Mouse (Mus musculus): Measurements from ENCODE around the gene St7.

The St7 gene

GRCm38 (mm10) chr6:17946456-17946855, 253.7 kb downstream of the St7 start:
- DNase-seq (ENCODE audit: low spot score in 2 of 2) = no peak

GRCm38 (mm10) chr6:17947130-17947831, 254.5 kb downstream of the St7 start:
- DNase-seq (ENCODE audit: low spot score in 2 of 2) = no peak

GRCm38 (mm10) chr6:17949103-17949502, 256.4 kb downstream of the St7 start:
- no peak for DNase-seq (ENCODE audit: low spot score in 2 of 2)

- DNase-seq (ENCODE audit: low spot score in 2 of 2) = no peak
These were observed 259.0 kb downstream of the St7 start for GRCm38 (mm10) chr6:17951779-17952178.

DNA sequence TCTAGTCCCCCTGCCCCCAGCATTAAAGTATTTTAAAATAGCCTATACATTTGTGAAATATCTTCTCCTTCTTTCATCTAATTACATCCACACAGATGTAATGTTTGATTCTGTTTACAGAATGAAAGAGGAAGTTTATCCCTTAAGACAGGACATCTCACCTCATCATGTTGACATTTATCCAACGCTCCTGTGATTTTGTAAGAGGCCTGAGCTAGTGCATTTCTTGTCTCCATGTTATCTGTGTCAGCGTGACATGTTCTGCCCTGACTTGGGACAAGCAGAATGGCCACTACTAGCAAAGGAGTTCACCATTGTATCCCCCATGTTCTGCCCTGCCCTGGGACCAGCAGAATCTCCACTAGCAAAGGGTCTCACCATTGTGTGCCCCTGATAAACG, 270.7 kb downstream of the St7 start:
- no peak for DNase-seq (ENCODE audit: low spot score in 2 of 2)

- no peak for DNase-seq (ENCODE audit: low spot score in 2 of 2)
These were observed 275.9 kb downstream of the St7 start for GRCm38 (mm10) chr6:17968467-17969144.

GRCm38 (mm10) chr6:17969815-17970214, 277.1 kb downstream of the St7 start:
- DNase-seq (ENCODE audit: low spot score in 2 of 2) = no peak

GRCm38 (mm10) chr6:17971393-17971792, 278.7 kb downstream of the St7 start:
- DNase-seq (ENCODE audit: low spot score in 2 of 2) = no peak

- no peak for DNase-seq (ENCODE audit: low spot score in 2 of 2)
These were observed 281.7 kb downstream of the St7 start for GRCm38 (mm10) chr6:17974416-17974815.

DNA sequence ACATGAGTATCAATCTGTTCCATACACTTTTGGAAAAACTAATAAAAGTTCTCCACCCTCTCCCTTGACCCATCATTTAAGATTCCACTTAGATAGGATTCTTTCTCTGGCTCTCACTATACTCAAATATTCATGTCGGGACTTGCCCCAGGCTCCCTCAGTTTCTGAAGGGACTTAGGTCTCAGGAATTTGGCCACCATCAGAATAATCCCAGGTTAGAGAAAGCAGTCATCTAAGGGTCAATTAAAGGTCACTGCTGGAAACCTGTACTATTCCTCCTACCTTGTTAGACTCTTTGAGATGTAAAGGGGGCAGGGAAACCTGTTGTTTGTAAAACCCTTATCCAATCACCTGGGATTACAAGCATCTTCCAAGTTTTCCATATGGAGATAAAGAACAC, 284.4 kb downstream of the St7 start:
- DNase-seq (ENCODE audit: low spot score in 2 of 2) = no peak

- no peak for DNase-seq (ENCODE audit: low spot score in 2 of 2)
These were observed 285.6 kb downstream of the St7 start for GRCm38 (mm10) chr6:17978324-17978723.

GRCm38 (mm10) chr6:17978881-17979280, 286.1 kb downstream of the St7 start:
- no peak for DNase-seq (ENCODE audit: low spot score in 2 of 2)

DNA sequence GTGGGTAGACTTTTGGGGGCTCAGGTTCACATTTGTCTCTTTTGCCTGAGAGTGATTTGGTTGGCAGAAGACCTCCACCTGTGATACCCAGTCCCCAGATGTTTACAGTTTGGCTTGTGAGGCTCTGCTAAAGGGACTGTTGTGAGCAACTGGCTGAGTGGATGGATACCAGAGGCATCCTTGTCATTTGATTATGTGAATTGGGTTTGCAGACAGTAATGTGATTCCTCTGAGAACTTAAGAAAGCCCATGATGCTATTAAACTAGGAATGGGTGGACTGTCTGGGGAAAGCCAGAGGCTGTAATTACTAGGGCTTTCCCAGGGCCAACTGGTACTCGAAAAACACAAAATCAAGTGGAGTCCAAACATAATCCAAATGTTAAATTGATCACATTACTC, 286.6 kb downstream of the St7 start:
- DNase-seq (ENCODE audit: low spot score in 2 of 2) = no peak

- no peak for DNase-seq (ENCODE audit: low spot score in 2 of 2)
These were observed 297.7 kb downstream of the St7 start for GRCm38 (mm10) chr6:17990173-17991028.

DNA sequence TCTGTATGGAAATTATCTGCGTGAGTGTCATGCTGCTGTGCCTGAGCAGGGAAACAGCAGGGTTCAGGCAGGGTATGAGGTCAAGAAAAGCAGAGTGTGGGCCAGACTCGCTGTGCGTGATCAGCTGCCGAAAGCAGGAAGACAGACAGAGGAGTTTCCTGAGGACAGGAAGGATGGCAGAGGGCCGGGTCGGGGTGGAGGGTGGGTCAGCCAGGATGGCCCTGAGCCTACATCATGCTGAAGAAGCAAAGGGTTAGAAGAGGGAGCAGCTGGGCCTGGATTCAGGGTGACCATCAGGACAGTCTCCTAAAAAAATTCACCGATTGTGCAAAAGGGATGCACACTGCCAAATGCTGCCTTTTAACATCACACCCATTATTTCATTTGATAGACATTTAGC, 298.9 kb downstream of the St7 start:
- no peak for DNase-seq (ENCODE audit: low spot score in 2 of 2)

All from urinary bladder, adult 18-20 months (tissue).